Mouse (Mus musculus) telencephalon, adult 2 months (tissue): Measurements from ENCODE around the gene Cntnap2.
A peak's percentile ranks its signal among the peaks of the same experiment; 100 is the strongest.

Experiments
- DNase-seq: peaks from one replicate; pipeline ENCODE4 v3.0.0-alpha.2; 2011; ENCODE audit warnings: low read depth, low spot score

Cntnap2 gene

DNA sequence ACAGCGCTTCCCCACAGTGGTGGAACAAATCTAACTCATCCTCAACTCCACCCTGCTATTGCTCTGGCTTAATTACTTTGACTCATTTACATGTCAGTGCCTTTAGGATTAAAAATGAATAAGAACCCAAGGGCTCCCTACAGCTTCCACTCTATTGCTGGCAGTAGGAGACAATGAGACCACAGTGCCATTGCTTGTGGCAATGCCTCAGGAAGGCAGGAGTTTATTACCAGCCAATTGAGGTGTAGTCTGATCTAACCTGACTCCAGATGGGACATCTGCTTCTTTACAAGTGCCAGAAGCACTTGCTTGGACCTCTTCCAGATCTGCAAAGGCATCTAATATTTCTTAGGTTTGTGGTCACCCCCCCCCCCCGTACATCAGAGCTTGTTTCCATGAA lies 1615.9 kb downstream of the Cntnap2 start:
- DNase-seq = no peak

DNA sequence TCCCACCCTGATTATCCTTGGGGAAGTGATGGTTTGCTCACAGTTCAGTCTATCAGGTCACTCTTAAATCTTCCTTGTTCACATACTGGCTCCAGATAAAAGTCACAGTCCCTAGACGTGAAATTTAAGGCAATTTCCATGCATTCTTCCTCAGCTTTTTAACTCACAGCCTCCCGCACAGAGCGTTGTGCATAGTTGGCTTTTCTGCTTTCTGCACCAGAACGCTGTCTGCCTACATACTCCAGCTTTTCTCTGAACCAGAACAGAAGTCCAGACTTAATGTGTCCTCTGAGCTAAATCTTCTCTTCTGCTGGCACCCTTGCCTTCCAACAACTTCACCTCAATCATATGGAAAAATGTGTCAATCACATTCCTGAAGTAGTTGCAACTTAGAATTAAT lies 1616.5 kb downstream of the Cntnap2 start:
- no peak for DNase-seq

DNA sequence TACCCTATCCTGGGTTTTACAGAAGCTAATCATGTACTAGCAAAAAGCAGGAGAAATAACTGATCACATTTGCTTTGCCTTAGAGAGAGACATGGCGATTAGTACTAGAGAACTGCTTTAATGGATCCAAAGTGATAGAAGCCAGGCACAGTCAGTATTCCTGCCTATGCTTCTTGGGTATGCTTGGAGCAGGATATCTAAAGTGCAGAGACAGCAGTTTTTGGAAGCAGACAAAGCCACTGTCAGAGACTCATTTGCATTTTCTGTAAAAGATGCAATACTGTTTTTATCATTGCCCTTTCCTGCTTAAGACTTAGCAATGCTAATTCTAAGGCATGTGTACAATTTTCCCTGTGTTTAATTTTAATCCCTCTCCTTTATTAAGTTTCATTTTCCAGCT lies 1637.0 kb downstream of the Cntnap2 start:
- no peak for DNase-seq

DNA sequence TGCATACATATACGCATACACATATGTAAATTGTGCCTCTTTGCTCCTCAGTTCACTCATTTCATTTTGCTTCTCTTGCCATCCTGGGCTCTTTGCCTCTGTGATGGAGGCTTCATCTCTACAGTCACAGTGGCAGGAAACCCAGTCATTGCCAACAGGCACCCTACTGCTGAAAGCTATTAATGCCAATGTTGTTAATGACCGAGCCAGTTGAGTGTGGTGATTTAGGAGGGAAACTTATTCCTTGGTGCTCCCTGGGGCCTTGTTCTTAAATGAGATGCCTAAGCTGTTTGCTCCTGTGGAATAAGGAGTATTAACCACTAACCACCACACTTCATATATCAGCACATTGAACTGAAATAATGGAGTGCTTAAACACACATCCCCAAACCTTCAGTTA lies 1640.2 kb downstream of the Cntnap2 start:
- DNase-seq = no peak

DNA sequence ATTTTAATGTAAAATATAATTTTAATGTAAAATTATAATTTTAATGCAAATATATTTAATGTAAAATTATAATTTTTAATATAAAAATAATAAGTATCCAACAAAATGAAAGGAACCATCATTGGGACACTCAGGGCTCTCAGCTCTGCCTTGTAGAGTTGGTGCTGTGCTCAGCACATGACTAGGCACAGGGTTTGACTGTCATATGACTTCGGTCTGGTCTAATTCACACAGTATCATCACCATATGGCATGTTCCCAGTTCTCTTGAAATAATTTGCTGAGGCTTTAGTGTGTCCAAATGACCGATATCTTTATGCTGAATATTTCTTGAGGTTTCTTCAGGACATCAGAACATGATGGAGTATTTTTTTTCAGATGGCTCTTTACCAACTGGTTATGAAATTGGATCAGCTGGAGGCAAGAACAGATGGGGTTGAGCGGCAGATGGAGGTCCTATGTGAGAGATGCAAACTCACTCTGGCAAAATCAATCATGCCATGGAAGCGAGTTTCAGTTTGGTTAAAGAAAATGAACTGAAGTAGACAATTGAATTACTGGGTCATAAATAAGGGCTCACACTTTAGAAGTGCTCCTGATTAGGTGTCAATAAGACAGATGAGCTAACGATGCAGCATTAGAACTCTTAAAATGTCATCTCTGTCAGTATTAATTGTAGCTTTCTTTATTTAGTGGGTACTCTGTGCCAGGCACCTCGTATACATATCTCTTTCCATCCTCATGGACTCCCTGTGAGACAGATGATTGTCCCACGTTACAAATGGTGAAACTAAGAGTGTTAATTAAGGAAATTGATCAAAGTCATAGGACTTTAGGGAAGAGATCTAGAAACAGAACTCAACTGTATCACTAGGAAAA lies 1645.4 kb downstream of the Cntnap2 start:
- peak; percentile 72 for DNase-seq

DNA sequence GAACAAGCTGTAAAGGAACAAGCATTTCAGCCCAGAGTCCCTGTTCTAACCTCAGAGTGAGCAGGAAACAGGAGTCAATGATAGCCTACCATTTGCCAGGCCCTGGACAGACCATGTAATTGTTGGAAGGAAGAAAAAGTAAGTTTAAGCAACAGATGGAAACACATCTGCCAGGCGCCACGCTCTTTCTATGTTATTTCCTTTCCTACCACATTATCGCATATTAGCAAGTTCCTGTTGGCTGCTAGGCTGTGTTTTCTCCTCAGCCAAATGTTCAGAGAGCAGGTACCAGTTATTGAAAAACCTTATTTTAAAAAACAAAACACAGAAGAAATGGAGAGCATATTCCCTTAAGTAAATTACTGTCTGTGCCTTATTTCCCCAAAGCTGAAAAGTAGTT lies 1646.8 kb downstream of the Cntnap2 start:
- peak; percentile 45 for DNase-seq

DNA sequence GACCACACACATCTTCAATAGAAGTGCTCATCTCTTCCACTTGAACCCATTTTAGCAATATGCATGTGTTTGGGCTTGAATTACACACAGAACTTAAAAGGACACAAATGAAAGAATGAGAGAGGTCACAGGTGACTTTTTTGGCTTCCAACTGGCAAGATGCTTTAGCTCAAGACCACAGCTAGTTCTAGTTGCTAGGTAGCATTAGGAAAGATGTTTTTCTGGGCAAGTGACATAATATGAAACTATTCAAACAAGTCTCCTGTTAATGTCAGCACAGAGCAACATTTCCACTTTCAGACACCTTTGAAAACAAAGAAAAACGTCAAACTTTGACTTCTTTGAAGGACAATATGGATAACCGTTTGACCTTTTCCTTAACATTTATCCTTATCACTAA lies 1657.4 kb downstream of the Cntnap2 start:
- no peak for DNase-seq

DNA sequence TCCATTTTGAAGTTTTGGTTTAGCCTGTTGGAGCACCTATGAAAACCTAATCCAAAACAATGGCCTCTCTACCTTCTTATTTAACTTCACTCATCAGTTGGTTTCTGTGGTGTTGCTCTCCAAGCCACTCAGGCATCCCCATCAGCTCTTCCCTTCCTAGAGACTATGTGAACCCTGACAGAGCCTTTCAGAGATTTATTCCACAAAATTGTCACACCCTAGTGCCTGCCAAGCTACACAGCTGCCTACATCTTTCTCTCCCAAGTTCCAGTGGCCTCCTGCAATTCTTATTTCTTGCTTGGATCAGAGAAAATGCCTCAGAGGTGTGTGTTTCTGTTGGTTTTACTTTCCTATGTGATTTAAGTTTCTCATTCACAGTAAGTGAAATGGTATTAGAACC lies 1674.6 kb downstream of the Cntnap2 start:
- DNase-seq = no peak

DNA sequence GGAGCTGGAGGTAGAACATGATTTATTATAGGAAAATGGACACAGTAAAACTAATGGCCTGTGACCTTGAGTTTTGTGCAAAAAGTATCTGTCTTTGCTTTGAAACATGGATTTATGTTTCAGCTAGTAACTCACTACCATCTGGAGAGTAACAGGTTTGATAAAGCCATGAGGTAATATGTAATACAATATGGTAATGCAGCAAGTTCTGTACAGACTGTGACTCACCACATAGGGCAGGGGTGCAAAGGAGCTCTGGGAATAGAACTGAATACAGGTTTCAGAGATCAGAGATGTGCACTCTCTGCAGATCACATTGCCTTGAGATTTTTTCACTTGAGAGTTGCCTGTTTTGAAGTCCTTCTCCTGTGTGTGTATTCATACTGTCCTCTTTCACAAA lies 1689.3 kb downstream of the Cntnap2 start:
- DNase-seq = no peak

DNA sequence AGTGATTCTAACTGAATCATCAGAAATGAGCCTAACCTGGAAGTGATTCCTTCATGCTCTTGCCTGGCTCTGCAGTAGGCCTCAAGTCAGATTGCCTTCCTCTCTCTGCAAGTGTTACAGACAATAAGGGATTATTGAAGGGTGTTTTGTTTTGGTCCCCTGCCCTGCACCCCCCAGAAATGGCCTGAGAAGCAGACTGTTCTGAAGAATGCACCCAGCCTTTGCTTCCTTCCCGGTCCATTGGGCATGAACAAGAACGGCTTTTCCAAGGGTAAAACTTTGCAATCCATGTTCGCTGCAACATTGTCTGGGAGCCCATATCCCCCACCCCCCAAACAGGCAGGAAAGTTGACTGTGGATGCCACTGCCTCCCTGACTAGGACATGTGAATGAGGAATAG lies 1704.3 kb downstream of the Cntnap2 start:
- no peak for DNase-seq

DNA sequence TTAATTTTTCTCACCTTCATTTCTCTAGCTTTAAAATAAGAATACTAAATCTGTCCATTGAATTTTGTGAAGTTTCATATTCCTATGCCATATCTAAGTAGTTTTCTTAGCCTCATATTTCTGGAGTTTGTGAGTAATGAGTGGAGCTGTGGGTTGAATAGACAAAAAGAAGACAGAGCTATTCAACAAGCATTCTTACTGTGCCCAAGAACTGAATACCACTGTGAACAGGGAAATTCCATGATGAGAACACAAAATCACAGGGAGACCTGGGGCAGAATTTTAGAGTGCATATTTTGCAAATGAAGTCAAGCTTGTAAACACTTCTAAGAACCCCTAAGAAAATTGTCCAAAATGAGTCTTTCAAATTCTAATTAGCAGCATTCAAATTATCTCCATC lies 1715.4 kb downstream of the Cntnap2 start:
- DNase-seq = peak; percentile 10

DNA sequence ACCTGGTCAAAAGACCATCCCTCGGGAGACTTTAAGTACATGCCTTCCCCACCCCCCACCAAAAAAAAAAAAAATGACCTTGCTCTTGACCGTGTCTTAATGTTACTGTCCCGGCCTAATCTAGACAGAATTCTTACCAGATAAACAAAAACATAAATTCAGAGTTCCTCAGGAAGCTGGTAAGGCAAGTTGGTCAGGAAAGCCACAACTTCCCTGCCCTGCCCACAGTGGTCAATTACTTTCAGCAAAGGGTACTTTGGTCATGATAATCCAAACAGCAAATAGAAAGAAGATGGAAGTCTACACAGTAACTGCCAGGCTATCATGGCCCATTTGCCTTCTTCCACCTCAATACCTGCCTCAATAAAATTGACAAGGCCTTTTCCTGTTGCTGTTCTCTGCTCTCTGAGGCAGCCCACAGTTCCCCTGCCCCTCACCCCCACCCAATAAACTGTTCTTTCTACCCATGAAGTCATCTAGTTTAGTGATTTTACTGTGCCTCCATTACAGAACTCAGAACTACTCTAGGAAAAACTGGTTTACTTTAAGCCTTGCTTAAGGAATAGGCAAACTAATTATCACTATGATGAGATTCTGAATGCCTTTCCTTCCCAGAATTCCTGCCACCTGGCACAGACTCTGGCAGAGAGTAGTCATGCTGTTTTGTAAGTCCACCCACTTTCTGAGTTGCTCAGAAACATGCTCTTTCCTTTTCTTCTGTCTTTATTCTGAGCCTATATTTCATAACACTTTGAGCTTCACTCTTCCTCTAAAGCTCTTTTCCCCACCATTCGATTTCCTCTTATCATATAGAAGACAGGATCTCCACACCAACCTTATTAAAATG lies 1743.3 kb downstream of the Cntnap2 start:
- DNase-seq = peak; percentile 68

DNA sequence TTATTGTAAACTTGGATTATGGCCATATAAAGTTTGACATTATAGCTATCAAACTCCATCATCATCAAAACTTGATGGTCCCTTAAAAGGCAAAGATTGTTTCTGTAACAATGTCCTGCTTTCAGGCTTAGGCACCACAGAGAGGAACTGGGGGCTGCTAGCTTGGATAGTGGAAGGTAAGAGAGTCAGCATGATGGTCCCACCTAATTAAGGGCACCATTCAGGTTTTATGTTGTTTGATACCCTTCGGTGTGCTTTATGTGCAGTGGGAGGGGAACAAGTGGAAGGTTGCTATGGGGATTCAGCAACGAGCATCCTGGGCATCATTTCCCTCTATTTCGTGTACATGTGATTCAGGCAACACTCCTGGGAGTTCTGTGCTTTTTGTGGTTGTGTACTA lies 1797.5 kb downstream of the Cntnap2 start:
- no peak for DNase-seq

DNA sequence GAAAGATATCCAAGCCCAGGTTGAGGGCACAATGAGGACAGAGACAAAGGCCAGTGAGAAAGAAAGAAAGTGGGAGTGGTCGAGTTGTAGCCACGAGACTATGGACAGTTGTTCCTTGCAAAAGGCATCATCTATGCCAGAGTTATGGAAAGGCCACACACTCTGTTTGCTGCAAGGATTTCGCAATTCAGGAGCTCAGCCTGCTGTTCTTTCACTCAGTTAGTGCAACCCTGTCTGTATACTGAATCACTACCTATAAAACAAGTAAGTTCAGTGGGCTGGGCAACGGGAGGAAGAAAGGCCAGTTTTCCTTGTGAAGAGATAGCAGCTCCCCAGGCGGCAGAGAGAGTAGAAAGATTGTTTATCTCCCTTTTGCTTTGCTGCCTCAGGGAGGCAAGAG lies 1801.9 kb downstream of the Cntnap2 start:
- no peak for DNase-seq

DNA sequence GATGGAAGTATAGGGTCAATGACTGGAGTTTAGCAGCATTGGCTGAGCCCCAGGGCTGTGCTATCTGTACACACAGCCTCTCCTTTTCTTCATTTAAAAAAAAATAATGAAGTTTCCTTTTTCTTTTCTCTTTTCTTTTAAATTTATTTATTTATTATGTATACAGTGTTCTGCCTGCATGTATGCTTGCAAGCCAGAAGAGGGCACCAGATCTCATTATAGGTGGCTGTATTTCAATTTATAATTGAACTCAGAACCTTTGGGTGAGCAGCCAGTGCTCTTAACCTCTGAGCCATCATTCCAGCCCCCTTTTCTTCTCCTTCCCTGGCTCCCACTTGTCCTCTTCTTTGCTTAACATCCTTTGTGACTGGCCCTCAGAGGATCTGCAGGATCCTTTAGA lies 1807.2 kb downstream of the Cntnap2 start:
- DNase-seq = no peak

DNA sequence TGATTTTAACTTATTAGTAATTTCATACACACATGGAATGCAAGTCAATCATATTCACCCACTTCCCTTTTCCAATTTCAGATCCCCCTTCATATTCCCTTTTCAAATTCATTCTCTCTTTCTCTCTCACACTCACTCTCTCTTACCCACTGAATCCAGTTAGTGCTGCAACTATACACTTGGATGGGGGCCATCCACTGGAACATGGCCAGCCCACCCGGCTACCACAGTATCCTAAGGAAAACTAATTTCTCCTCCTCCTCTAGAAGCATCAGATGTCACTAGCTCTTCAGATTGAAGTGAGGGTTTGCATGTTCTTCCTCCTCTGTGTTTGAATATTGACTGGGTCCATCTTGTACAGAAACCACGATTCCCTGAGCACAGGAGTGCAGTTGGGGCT lies 1827.1 kb downstream of the Cntnap2 start:
- DNase-seq = no peak

DNA sequence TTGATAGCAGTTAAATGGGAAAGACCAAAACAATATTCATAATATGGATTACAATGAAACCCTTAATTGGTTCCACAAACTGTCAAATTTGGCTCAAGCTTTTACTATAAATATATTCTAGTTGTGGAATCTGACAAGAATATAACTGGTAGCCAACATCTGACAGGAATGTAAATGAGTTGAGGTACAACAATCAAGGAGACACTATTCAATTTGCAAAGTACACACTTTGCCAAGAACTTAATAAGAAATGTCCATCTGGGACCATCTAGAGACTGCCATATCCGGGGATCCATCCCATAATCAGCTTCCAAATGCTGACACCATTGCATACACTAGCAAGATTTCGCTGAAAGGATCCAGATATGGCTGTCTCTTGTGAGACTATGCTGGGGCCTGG lies 1850.0 kb downstream of the Cntnap2 start:
- DNase-seq = no peak

DNA sequence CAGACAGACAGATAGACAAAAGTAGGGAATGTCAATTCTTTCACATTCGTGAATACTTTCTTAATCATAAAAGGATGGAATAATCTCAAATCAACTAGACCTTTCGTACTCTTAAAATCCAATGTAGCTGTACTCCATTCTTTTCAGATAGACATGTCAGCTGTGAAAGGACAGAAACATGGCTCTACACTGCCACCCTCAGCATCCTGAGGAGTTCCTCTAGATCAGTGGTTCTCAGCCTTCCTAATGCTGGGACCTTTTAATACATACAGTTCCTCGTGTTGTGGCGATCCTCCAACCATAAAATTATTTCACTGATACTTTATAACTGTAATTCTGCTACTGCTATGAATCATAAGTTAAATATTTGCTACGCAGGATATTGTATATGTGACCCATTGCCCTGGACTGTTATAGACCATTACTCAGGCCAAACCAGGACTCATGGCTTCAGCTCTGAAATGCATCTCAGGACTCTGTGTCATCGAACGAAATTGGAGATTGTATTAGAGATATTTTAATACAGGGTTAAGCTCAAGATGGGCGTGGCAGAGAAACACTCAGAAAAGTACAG lies 1859.6 kb downstream of the Cntnap2 start:
- peak; percentile 13 for DNase-seq

DNA sequence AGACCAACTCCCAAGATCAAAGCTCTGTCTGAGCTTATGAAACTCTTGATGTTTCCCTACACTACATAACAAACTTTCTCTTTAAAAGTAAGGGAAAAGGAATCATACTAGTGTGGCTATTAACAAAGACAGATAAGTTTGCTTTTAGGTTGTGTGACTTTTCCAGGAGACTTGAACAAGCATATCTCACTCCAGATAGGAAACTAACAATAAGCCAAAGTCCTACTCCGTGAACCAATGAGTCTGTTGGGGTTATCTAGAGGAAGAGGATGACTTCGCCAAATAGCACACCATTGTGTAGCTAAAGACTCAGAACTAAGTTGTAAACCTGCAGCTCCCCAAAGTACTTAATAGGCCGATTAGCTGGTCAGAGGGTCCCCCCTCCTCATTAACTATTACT lies 1860.8 kb downstream of the Cntnap2 start:
- DNase-seq = no peak

DNA sequence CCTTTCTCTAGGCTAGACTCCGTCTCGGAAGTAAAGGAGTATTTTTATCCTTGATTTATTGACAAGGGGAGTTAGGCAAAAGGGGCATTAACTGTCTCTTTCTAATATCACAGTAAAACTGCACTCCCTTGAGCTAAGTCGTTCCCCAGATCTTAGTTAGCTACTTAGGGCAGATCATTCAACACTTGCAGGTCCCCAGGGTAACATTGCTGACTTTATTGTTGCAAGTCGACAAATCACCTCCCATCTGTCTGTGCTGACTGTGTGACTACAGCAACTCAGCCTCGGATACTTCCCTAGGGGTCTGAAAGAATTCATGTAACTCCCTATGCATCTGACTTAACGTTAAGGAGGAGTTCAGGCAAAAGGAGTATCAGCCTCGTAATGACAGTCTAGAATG lies 1865.6 kb downstream of the Cntnap2 start:
- no peak for DNase-seq

DNA sequence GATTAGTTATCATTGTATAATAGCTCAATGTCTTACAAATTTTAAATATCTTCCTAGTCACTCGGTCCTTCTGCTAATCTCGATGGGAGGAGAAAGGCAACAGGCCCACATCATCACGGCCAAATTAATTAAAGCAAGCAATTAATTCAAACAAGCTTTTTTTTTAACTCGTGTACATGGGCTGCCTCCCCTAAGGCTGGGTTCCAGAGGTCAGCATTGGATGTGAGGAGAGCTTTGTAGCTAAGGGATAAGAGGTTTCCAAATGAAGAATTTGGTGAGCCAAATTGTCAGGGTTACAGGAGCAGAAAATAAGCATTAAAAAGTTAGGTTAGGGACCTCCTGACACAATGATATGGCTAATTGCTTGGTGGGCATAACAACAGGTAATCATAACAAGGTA lies 1886.5 kb downstream of the Cntnap2 start:
- no peak for DNase-seq

DNA sequence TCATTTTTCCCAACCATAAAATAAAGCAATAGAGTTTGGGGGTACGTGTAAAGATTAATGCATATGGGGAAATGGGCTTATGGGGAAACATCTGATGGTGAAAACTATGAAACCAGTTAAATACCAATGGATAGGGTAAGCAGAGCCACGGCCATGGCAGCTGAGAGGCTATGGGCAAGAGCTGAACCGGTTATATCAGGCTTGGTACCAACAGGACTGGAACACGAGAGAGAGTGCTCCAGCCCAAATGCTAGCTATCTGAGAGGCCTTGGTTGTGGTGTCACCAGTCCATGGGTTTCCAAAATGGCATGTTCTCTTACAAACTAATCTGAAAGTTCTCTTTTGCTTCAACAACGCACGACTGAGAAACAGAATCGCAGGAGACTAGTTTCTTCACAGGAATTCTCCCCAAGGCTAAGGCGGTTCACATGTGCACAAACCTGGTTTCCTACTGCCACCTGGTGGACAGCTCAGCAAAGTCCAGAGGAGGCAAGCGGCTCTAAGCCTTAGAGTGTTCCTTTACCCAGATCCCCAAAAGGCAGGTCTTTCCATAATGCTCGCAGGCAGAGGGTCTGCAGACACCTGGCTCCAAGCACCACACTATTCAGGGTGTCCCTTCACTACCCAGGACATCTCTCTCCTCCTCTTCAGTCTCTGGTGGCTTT lies 1902.0 kb downstream of the Cntnap2 start:
- peak; percentile 55 for DNase-seq
